Mouse (Mus musculus) spleen, adult 18-20 months (tissue): Measurements from ENCODE around the gene Pyroxd2.
"Not testable (repeated sequence)": the region's sequence is repeated elsewhere in the genome, so short reads cannot be mapped to it uniquely, and the experiment has no call there.

Experiments
- DNase-seq, 2 experiments: peaks; one replicate each; pipeline ENCODE4 v3.0.0; 2022; ENCODE audit warnings: mixed read lengths in 2 of 2

Pyroxd2 gene

DNA sequence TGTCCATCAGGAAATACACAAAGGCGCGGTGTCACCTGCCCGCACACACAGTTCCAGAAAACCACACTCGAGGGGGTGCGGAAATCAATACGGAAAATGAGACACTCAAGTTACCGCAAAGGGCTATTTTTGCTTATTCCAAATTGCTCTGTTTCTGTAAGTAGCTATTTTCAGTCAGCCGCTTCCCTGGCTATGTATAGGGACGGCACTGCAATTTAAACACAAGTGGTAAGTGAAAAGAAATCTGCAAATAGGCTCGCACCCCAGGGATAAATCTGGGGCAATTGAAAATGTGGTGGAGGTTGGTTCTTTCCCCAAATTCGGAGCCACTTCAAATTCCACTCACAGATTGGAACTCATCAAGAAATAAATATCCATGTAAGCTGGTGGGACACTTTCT, 63.3 kb downstream of the Pyroxd2 start:
- no peak for DNase-seq

- DNase-seq, result not testable (repeated sequence)
Observed at GRCm38 (mm10) chr19:42682776-42683175, 69.8 kb downstream of the Pyroxd2 start.

DNA sequence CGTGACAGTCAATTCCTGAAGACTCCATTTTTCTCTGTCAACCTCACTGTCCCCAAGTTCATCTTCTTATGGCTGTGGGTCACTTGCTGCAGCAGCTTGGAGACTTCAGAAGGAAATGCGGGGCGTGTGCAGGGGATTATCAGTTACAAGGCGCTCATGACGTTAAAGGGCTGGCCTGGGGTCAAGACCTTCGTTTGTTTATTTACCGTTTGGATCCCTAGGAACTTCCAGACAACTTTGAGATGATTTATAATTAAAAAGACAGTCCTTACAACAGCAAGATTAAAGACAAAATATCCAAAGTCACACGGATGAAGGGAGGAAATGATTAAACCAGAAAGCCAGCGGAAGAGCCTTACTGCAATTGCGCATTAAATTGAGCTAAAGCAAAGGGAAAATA, 74.4 kb downstream of the Pyroxd2 start:
- DNase-seq, result no peak

GRCm38 (mm10) chr19:42677452-42677851, 75.1 kb downstream of the Pyroxd2 start:
- no peak for DNase-seq

DNA sequence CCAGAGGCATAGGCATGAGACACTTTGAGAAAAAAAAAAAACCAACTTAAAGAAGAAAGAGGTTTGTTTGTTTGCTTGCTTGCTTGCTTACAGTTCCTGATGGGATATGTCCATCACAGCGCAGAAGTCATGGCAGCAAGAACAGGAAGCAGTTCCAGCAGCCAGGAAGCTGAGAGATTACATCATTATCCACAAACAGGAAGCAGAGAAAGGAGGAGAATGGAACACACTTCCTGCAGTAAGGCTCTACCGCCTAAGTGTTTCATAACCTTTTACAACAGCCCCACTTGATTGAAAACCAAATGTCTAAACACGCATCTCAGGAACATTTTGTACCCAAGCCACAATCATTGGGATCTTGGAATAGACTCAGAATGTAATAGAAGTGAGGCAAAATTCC, 75.6 kb downstream of the Pyroxd2 start:
- DNase-seq, result no peak
